Mouse (Mus musculus) thymus, postnatal 36 days (tissue): ENCODE results near the gene Phc2.
"Not testable (repeated sequence)": the region's sequence is repeated elsewhere in the genome, so short reads cannot be mapped to it uniquely, and the experiment has no call there.

Experiments used
- DNase-seq, 2 experiments: peaks; one replicate each; pipeline ENCODE4 v3.0.0; 2022; ENCODE audit warnings: mixed read lengths in 2 of 2

Phc2 gene

GRCm38 (mm10) chr4:128654505-128655381, at the start of gene Phc2:
Phc2 (plus strand) TSS chr4:128654702.
- DNase-seq, result peak; percentile 94 to 97

DNA sequence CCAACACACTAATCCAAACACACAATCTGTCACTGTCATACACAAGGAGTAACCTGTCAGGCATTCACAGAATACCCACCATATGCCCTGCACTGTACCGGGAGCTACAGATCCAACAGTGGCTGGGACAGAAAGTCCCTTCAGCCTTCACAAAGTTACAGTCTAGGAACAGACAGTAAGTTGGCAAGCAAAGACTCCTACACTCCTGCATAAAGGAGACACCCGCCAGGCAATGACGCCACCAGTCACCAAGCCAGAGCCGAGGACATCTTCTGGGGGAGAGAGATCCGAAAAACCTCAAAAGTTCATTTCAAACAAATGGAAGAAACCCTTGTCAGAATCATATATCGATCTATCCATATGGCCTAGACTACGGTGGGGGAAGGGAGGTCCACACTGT, 47.9 kb upstream of the Phc2 start:
- no peak for DNase-seq

DNA sequence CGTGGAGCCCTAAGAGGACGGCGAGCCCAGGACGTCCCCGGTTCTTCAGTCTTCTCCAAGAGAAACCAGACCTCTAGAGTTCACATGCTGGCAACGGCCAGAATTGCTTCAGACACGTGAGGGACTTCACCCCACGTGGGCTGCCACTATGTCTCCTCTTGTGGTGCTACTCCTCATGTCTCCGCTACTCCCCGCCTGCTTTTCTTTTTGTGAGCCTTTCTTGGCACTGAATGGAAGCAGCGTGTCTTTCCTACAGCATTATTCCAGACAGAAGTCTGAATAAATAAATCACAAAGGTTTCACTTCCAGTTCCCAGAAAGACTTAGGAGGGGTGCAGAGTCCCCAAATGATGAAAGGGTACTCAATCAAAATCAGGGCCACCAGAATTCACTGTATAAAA, 46.8 kb upstream of the Phc2 start:
- no peak for DNase-seq

DNA sequence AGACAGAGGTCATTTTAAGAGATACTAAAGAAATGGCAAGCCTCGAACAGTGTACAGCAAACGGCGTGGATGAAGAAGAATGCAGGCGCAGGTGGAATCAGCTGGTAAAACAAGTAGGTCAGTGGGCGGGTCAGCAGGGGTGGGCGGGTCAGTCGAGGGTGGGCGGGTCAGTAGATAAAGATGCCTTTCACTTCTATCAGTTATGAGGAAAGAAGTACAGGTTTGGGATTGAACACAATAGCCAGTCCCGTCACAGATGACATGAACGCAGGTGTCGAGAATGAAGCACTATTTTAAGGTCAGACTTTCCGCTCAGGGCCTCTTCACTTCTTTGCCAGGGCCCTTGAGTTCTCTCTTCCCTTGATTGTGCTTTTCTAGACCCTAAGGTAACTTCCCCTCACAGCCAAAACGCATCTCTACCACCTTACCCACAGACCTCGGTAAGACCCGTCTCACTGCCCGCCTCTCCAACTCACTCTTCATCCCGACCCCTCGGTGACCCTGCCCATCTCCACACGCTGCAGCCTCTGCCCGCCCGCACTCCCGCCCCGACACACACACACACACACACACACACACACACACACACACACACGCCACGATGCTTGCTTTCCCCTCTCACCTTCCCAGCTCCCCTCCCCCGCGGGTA, 45.1 kb upstream of the Phc2 start:
- no peak for DNase-seq

DNA sequence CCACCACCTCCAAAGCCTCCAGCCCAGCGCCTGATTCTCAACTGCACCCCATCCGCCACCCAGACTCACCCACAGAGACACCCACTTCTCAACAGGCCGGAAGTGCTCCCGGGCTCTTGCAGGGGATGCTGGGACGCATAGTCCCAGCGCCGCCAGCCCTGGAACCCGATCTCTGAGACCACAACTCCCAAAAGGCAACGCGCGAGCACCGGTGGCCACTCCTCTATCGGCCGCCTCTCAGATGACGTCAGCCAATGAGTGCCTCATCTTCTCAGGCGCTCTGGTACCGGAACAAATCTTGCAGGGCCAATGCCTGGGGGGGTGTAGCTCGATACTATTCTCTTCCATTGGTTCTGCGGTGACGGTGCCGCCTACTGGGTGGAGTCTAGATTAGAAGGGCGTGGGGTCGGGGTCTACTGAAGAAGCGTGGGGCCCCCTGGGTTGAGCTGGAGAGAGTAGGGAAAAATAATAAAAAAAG, 44.5 kb upstream of the Phc2 start, which contains the start of gene Zscan20:
Gene Zscan20 (minus strand): TSS at position 174 of the 478 bp plus-strand sequence.
- DNase-seq, result peak; percentile 91 to 97

- peak in 1 of 2 experiments; percentile 35 for DNase-seq
Measured at GRCm38 (mm10) chr4:128610706-128611105, 43.8 kb upstream of the Phc2 start.

- not testable (repeated sequence) for DNase-seq
Measured at GRCm38 (mm10) chr4:128611726-128612125, 42.8 kb upstream of the Phc2 start.

- DNase-seq, result peak in 1 of 2 experiments; percentile 27
Measured at GRCm38 (mm10) chr4:128613326-128613725, 41.2 kb upstream of the Phc2 start.

DNA sequence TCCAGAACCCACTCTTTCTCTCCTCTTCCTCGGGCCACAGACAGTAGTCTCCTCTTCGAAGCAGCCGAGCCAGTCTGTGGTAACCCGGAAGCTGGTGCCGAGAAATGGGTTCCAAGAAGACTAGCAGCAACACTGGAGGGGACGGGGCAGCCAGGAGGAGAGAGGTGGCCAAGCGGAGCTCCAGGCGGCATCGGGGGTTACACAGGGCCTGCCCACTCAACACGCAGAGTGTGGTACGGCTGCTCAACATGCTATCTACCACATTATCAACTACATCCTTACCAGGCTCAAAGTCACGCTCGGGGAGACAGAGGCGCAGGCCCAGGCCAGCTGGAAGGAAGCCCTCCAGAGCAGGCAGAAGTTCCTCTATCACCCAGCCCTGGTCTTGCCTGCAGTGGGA, 38.7 kb upstream of the Phc2 start:
- DNase-seq, result peak; percentile 41 to 45

- DNase-seq, result peak; percentile 35 to 53
Measured at GRCm38 (mm10) chr4:128617363-128618120, 37.0 kb upstream of the Phc2 start.

- DNase-seq, result peak; percentile 68 to 78
Measured at GRCm38 (mm10) chr4:128618246-128618911, 36.1 kb upstream of the Phc2 start, which contains the start of gene Tlr12. Tlr12 (minus strand) TSS chr4:128618619.

DNA sequence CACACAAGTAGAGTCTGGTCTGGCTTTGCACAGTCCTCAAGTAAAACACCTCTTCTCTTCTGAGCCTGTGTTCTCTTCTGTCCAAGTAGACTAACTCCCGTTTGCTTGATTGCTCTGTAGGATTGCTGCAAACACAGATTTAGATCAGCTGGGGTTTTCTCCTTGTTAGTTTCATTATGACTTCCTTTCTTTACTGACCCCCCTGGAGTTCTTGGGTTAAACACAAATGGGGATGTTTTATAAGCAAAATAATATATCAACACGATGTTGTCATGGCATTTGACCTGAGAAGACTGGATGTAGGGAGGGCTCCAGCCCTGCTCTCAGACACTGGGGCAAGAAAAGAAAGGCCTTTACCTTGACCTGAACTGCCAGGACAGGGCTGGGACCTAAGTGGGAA, 35.5 kb upstream of the Phc2 start:
- no peak for DNase-seq

DNA sequence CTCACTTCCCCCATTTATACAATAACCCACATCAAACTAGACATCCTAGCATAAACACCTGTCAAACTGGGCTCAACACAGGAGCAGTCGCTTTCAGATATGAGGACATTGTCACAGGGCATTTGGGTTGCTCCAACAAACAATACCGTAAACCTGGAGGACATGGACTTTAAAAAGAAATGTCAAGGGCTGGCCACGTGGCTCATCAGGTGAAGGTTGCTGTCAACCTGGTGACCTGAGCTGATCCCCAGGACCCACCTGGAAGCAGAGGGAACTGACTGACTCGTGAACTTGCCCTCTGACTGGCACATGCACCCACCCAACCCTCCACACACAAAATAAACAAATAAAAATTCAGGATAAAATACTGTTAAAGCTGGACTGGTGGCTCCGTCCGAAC, 33.9 kb upstream of the Phc2 start:
- no peak for DNase-seq

GRCm38 (mm10) chr4:128621109-128621508, 33.4 kb upstream of the Phc2 start:
- no peak for DNase-seq

- no peak for DNase-seq
Measured at GRCm38 (mm10) chr4:128635451-128635850, 19.1 kb upstream of the Phc2 start.

GRCm38 (mm10) chr4:128635894-128636585, 18.5 kb upstream of the Phc2 start:
- no peak for DNase-seq

GRCm38 (mm10) chr4:128637250-128637649, 17.3 kb upstream of the Phc2 start:
- no peak for DNase-seq

DNA sequence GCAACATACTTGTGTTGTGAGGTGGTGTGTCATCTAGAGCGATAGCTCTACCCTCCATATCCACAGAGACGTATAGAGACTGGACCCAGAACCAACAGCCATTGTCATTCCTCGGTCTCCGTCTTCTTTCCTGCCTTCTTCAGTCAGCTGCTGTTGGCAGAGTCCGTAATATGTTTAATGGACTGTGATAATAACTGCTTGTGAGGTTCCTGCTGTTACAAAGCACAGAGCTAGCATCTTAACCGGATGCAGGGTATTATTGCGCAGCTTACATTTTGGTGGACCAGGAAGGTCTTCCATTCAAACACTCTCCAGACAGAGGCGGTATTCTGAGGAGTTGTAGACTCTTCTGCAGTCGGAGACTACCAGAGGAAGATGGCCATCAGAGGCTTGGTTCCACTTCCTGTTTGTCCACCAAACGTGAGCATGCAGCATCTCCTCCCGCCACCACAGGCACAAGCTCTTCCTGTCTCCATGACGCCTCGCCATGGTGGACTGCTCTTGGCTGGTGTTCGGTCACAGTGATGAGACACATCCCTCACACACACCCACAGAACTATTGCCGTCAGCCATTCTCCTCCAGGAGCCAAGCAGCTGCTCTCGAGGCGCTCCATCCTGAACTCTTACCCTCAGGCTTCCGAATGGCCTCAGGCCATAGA, 16.1 kb upstream of the Phc2 start:
- no peak for DNase-seq

DNA sequence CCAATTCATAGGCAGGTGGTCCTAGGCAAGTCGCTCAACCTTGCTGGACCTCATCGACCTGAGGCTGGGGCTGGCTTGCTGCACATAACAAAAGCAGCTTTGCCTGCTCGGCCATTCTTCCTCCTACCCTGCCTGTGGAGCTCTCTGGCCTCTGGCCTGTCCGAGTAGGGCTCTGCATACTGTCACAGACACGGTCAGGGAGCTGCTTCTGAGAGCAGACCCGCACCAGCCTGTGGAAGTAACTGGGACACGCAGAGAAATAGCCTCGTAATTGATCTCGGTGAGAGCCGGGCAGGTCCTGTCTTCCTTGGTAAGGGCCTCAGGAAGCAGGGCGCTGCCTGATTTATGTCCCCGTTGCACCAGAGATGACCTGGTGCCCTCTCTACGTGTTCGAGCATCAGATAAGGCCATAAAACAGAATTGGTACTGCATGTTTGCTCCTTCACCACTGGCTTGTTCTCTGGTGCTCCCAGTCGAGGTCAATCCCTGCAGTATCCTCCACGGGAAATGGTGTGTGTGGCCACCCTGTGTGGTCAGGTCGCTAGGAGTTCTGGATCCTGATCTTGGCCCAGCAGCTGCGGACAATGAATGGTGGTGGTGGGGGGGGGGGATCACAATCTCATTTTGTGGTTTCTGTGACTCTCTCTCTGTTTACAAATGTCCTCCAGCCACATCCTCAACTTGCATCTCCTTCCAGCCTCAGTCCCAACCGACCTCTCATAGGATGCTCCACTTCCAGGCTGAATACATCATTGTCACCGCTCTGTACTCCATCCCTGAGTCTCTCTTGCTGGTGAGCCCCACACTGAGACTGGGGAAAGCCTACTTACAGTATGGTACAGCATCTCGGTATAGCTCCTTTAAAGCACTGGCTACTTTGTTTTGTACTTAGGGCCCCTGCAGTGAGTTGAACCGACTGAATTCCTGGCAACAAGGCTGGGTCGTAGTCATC, 12.5 kb upstream of the Phc2 start:
- DNase-seq, result no peak

DNA sequence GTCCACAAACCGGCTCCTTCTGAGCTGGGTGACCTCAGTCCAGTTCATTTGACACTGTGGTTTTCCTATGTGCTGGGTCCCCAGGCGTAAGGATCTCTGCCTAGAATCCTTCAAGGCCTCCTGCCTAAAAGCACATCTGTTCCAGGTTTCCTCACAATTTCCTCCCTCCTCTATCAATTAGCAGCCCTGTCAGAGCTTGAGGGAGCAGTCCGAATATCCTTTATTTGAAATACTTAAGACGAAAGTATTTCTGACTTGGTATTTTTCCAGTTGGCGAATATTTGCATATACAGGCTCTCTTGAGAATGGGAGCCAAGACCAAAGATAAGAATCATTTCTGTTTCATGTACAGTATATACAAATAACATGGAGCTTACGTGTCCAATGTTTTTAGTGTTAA, 8.6 kb upstream of the Phc2 start:
- no peak for DNase-seq
